Mouse (Mus musculus) left cerebral cortex, postnatal 10 days (tissue): ENCODE results near the gene Olfr657. TPM values are rescaled to one million over a fixed set of nuclear protein-coding genes. Genes with fewer than 3 reads are reported as not detected.

Experiments used
- DNase-seq, 2 experiments: peaks; one replicate each; pipeline ENCODE4 v3.0.0; 2021 to 2022; ENCODE audit warnings: low spot score in 2 of 2, mixed read lengths in 1 of 2; ENCODE audit errors: extremely low spot score in 1 of 2
- intact Hi-C: fragments of 180-260 bp; cut with DNase I; formaldehyde crosslinking; loops from one replicate; pipeline ENCODE4 v1.15.1; 2025
- total RNA-seq, 2 experiments: library from RNA; stranded (reverse); gene quantifications; 2 replicates each; pipeline ENCODE4 v1.2.3; 2021

The Olfr657 gene
- not detected for total RNA-seq

DNA sequence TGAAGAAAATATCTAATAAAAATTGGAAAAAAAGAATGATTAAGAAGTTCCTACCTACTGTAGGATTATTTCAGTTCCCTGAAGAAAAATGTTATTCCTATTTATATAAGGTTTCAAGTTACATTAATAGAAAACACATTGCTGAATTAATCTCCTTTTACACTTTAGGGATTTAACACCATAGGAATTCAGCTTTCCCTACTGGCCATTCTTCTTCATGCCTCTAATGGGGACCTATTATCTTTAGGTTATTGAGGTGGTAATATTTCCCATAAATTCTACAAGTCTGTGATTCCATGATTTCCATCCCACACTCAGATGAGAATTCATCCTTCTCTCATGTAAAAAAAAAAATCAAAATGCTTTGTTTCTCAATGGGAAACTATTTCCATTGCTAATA is at the start of gene Olfr657:
Gene Olfr657, plus strand, starts transcription at position 301 of the 400 bp plus-strand sequence.
- intact Hi-C loops = no loop called here
- no peak for DNase-seq

DNA sequence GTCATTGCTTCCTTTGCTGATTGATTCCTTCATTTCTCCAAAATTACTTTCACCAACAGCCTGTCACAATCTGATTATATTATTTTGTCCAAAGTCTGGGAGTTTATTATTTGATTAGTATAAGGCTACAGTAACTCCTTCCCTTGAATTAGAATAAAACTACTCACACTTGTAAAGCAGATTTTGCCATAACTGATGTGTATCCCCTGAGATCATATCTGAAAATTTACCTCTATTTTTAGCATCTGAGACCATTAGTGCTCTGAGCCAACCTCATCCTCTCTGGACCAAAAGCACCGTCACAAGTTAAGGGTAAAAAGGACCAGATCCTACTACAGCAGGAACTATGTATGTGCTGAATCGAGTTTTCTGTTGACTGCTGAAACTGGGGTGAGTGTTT is 47.6 kb upstream of the Olfr657 start, which contains the start of gene Olfr653:
Gene Olfr653, plus strand, starts transcription at position 301 of the 400 bp plus-strand sequence.
- intact Hi-C loops = no loop called here
- no peak for DNase-seq

DNA sequence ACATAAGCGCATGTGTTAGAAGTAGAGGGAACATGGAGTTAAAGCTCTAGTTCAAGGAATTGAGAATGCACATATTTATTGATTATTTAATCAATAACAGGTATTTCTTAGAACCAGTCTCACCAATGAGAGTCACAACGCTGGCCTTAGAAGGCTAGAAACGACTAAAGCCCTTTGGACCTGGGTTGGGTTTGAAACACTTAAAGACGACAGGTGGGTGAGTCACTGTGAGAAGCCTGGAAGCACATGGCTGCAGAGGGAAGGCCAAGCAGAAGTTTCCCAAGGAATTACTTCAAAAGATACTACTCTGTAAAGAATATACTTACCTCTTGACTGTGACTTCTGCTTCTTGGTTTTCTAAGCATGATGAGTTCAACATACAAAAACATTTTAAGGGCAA is 43.7 kb upstream of the Olfr657 start:
- intact Hi-C loops = no loop called here
- no peak for DNase-seq

DNA sequence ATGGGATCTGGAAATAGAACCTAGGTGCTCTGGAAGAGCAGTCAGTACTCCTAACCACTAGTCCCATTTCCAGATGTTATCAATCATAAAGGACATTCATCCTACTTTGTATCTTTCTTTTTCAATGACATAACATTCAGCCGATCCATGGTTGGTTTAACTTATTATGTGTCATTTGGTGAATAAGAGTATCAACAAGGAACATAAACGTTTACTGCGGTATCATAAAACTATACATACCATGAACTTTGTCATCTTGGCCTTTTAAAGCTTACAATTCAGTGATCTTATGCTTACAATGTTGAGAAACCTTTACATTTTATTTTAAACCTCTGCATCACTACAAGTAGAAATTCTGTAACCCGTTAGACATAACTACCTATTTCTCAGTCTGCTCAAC is 43.2 kb upstream of the Olfr657 start:
- intact Hi-C loops = no loop called here
- DNase-seq = no peak

DNA sequence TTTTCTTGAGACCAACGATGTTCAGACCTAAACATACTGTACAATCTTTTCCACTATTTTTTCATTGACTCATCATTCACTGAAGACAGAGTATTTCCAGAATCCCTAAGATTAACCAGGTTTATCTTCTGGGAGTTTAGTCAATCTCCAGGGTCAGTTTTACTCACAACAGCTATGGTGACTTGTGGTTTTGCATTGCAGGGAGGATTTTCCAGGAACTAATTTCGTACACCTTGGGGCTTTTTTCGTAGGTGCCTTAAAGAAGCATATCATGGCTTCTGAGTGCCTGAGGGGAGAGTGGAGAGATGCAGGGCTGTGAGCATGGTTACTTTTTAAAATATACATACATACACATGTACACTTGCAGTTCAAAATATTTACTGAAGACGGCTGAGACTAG is 37.9 kb upstream of the Olfr657 start, which contains the start of gene Olfr654:
Gene Olfr654, plus strand, starts transcription at position 301 of the 400 bp plus-strand sequence.
- intact Hi-C loops = no loop called here
- DNase-seq = no peak

DNA sequence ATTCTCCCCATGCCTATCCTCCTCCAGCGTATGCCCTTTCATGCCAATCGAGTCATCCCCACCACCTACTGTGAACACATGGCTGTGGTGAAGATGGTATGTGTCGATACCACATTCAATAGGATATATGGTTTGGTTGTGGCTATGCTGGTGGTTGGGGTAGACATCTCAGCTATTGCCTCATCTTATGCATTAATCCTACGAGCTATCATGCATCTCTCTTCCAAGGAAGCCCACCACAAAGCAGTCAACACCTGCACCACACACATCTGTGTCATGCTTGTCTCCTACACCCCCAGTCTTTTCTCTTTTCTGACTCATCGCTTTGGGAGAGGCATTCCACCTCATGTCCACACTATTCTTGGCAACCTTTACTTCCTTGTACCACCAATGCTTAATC is 36.3 kb upstream of the Olfr657 start:
- no peak for DNase-seq
- intact Hi-C loops = no loop called here

DNA sequence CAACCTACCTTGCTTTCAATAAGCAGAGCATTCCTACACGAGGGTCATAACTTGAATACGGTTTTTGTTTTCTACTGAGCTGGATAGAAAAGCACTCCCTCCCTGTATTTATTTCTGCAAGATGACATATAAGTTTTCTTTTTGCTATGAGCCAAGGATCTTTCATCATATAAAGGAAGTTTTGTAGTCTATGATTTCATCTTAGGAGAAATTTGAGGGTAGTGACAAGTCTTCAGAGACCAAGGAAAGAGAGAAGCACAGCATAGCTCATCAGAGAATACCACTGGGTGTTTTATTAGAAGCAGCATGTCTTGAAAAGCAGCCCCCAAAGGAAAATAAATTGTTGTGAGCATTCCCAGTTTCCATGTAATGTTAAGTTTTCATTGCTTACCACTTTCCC is 22.9 kb upstream of the Olfr657 start, which contains the start of gene Olfr655:
Gene Olfr655, minus strand, starts transcription at position 101 of the 400 bp plus-strand sequence.
- DNase-seq = no peak
- intact Hi-C loops = no loop called here

DNA sequence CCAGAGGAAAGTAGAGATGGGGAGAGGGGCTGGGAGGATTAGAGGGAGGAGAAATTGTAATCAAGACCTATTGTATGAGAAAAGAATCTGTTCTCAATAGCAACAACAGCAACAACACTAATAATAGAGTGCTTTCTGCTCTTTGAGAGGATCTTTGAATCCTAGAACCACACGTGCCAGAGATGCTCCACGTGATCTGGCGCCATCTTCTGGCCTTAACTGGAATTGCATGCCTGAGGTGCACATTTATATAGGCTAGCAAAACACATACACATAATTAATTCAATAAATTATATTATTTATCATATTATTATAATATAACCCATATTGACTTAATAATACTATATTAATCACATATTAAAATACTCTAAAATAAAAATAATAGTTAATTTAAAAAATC is 21.4 kb upstream of the Olfr657 start:
- intact Hi-C loops = no loop called here
- no peak for DNase-seq

DNA sequence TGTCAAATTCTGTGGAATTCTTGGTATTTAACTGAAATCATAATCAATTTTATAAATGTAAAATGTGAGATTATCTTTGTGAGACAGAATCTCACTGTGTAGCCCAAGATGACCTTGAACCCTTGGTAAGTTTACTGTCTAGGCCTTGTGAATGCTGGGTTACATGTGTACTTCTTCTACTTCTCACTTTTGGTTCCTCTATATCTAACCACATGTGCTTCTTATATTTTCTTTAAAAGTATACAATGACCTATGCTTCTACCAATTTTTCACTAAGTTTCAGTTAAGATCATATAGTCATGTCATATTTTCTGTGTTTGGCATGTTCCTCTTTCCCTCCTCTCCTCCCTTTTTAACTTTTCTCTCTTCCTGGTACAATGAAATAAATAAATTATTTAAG is 19.9 kb upstream of the Olfr657 start:
- intact Hi-C loops = no loop called here
- DNase-seq = no peak

DNA sequence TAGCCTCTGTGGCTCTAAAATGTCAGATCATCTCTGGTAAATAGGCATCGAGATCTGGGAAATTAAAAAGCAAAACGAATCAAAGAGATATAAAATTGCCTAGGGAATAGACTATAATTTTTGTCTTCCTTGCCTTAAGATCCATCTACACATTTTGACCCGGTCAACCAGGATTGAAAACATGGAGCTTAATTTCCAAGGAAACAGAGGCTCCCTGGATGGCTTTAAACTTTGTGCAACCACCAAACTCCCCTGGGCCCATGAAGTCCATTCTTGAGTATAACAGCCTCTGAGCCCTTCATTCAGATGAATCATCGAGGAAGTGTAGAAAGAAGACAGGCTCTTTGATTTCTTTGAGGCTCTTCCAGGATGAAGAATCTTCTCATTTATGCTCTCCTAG is 10.9 kb upstream of the Olfr657 start, which contains the start of gene Olfr656:
Gene Olfr656, plus strand, starts transcription at position 301 of the 400 bp plus-strand sequence.
- no peak for DNase-seq
- intact Hi-C loops = no loop called here

DNA sequence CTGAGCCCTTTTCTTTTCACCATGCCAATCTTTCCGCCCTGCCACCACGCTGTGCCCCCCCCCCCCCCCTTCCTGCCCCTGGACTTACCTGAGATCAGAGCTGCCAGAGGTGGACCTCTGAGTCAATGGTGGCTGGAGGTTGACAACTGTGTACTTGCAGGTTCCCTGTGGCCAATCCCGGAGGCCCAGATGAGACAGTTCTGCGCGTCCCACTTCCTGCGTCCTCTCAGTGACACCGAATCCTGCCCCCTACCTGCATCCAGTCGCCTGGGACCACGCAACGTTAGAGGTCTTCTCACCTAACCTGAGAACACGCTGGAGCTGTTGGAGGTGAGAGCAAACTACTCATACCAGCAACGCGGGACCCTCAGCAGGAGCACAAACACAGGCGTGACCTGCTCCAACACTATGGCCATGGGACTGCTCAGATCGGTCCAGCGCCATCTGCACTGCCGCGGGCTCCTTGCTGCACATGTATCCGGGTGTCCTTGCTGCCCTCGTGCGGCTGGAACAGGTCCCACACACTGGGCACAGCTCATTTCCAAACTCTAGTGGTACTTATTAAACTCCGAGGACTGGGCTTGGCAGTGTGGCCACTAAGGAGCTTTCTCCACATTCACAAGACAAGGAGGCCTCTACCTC is 22.4 kb downstream of the Olfr657 start, which contains the start of gene Olfr658:
Gene Olfr658, minus strand, starts transcription at position 465 of the 642 bp plus-strand sequence.
- intact Hi-C loops = no loop called here
- DNase-seq = peak; percentile 1 to 35

DNA sequence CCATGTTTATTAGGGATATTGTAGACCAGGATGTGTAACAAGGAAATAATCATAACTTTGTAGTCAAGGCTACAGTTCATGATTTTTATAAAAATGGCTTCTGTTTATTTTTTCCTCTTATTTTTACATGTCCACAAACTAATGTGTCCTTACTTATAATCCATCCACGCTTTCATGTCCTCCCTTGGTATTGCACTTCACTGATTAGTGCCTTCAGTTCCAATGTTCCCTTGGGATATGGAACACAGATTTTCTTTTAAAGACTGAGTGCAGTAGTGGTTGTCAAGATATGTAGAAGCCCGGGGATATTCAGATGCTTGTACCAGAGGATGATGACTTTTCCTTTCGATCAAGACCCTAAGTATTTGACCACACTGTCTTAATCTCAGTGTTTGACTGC is 41.9 kb downstream of the Olfr657 start, which contains the start of gene Olfr659:
Gene Olfr659, plus strand, starts transcription at position 301 of the 400 bp plus-strand sequence.
- DNase-seq = no peak
- intact Hi-C loops = no loop called here

DNA sequence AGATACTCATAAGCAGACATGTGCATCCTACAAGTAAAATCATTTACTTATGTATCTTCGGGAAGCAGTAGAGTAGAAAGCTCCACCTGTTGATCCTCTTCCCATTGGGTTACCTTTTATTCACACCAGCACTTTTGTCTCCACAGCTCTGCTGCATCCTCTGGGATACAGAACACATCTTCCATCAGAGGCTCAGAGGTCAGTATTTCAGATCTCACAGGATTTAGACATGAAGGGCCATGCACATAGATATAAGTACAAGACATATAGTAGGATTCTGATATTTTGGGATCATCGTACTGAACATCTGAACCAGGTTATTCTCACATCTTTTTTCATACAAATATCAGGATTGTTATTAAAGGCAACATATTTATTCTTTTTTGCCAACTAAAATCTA is 61.6 kb downstream of the Olfr657 start, which contains the start of gene Olfr661:
Gene Olfr661, plus strand, starts transcription at position 301 of the 400 bp plus-strand sequence.
- no peak for DNase-seq
- intact Hi-C loops = no loop called here

Other genes with a start within 250 kb of the Olfr657 start
- not detected for gene Trim30c, start 224.0 kb upstream of the Olfr657 start, total RNA-seq
- under 1 TPM; 0.62 to 0.83 TPM for gene Trim30a, start 159.6 kb upstream of the Olfr657 start, total RNA-seq
- gene Trim30d, start 116.9 kb upstream of the Olfr657 start, total RNA-seq = under 1 TPM; 0.24 to 0.26 TPM
- not detected for gene Olfr651, start 74.7 kb upstream of the Olfr657 start, total RNA-seq
- not detected for gene Olfr652, start 63.9 kb upstream of the Olfr657 start, total RNA-seq
- not detected for gene Olfr653, start 47.5 kb upstream of the Olfr657 start, total RNA-seq
- not detected for gene Olfr654, start 37.8 kb upstream of the Olfr657 start, total RNA-seq
- gene Olfr655, start 23.0 kb upstream of the Olfr657 start, total RNA-seq = not detected
- gene Olfr656, start 10.8 kb upstream of the Olfr657 start, total RNA-seq = not detected
- gene Olfr658, start 22.5 kb downstream of the Olfr657 start, total RNA-seq = not detected
- not detected for gene Olfr659, start 42.0 kb downstream of the Olfr657 start, total RNA-seq
- gene Olfr661, start 61.7 kb downstream of the Olfr657 start, total RNA-seq = not detected
- not detected for gene Usp17le, start 152.7 kb downstream of the Olfr657 start, total RNA-seq
- not detected for gene Usp17lb, start 217.8 kb downstream of the Olfr657 start, total RNA-seq
- not detected for gene Usp17la, start 232.2 kb downstream of the Olfr657 start, total RNA-seq